Mouse (Mus musculus) large intestine, adult 2 months (tissue): ENCODE results near the gene Carnmt1. TPM values are rescaled to one million over a fixed set of nuclear protein-coding genes. Genes with fewer than 3 reads are reported as not detected.
"Not testable (repeated sequence)": the region's sequence is repeated elsewhere in the genome, so short reads cannot be mapped to it uniquely, and the experiment has no call there.

ENCODE experiments used
- DNase-seq: peaks from one replicate; pipeline ENCODE4 v3.0.0-alpha.2; 2012; ENCODE audit warnings: low read depth, low spot score
- WGBS: fragments of 180-500 bp; shearing (Covaris S2); methylation state at CpG from one replicate; pipeline ENCODE4 v1.1.7; 2018; 5-methylcytosine and 5-hydroxymethylcytosine counted together
- polyA plus RNA-seq: library from polyadenylated mRNA; depleted of rRNA; stranded (reverse); fragments of >200 nt; gene quantifications from 2 replicates; pipeline ENCODE4 v1.2.3, GENCODE M21; 2012

Gene Carnmt1
- polyA plus RNA-seq, 1 experiment, result 3.8 TPM

GRCm38 (mm10) chr19:18708101-18708500 lies 37.5 kb downstream of the Carnmt1 start:
- DNase-seq, result no peak

- 90% methylated on average over 6 of the region's 6 CpGs for WGBS
- no peak for DNase-seq
These were observed 40.3 kb downstream of the Carnmt1 start for GRCm38 (mm10) chr19:18710903-18711302.

GRCm38 (mm10) chr19:18711589-18711988 lies 41.0 kb downstream of the Carnmt1 start:
- 79% methylated on average over 9 of the region's 9 CpGs for WGBS
- no peak for DNase-seq

- 44% methylated on average over 16 of the region's 16 CpGs for WGBS
- no peak for DNase-seq
These were observed 41.7 kb downstream of the Carnmt1 start for GRCm38 (mm10) chr19:18712153-18712865.

- peak; percentile 89 for DNase-seq
- WGBS, result under 1% methylated on average over 49 of the region's 49 CpGs
These were observed 42.3 kb downstream of the Carnmt1 start, which contains the start of gene D030056L22Rik for GRCm38 (mm10) chr19:18712866-18713300. TSS of gene D030056L22Rik (plus strand) at chr19:18713193.

- WGBS, result 1% methylated on average over 46 of the region's 46 CpGs
- DNase-seq, result not testable (repeated sequence)
These were observed 42.8 kb downstream of the Carnmt1 start for GRCm38 (mm10) chr19:18713357-18713756.

GRCm38 (mm10) chr19:18716374-18716773 lies 45.8 kb downstream of the Carnmt1 start:
- 24% methylated on average over 1 of the region's 1 CpGs for WGBS
- no peak for DNase-seq

GRCm38 (mm10) chr19:18720337-18720736 lies 49.8 kb downstream of the Carnmt1 start:
- 74% methylated on average over 3 of the region's 3 CpGs for WGBS
- DNase-seq, result no peak

GRCm38 (mm10) chr19:18725186-18725585 lies 54.6 kb downstream of the Carnmt1 start:
- no peak for DNase-seq
- WGBS, result 95% methylated on average over 2 of the region's 2 CpGs

- 21% methylated on average over 7 of the region's 7 CpGs for WGBS
- DNase-seq, result peak; percentile 68
These were observed 59.7 kb downstream of the Carnmt1 start for GRCm38 (mm10) chr19:18730255-18730654.

- 19% methylated on average over 7 of the region's 7 CpGs for WGBS
- DNase-seq, result no peak
These were observed 60.5 kb downstream of the Carnmt1 start for GRCm38 (mm10) chr19:18731077-18731476.

GRCm38 (mm10) chr19:18735901-18736300 lies 65.3 kb downstream of the Carnmt1 start:
- WGBS, result 94% methylated on average over 4 of the region's 4 CpGs
- DNase-seq, result no peak

GRCm38 (mm10) chr19:18739146-18739545 lies 68.6 kb downstream of the Carnmt1 start:
- no peak for DNase-seq
- 49% methylated on average over 7 of the region's 7 CpGs for WGBS

- WGBS, result 47% methylated on average over 5 of the region's 5 CpGs
- no peak for DNase-seq
These were observed 73.4 kb downstream of the Carnmt1 start for GRCm38 (mm10) chr19:18743946-18744345.

- WGBS, result 84% methylated on average over 5 of the region's 5 CpGs
- DNase-seq, result no peak
These were observed 76.2 kb downstream of the Carnmt1 start for GRCm38 (mm10) chr19:18746576-18747340.

GRCm38 (mm10) chr19:18747379-18747778 lies 76.8 kb downstream of the Carnmt1 start:
- WGBS, result 89% methylated on average over 4 of the region's 4 CpGs
- no peak for DNase-seq

- DNase-seq, result no peak
- 5% methylated on average over 41 of the region's 41 CpGs for WGBS
These were observed 79.2 kb downstream of the Carnmt1 start, which contains the start of gene Trpm6 for GRCm38 (mm10) chr19:18749598-18750339. TSS of gene Trpm6 (plus strand) at chr19:18749983.
